ENCODE assay signal across 7 mouse cellular contexts in genomic region chr8:46010306-46010705, GRCm38 (mm10). TPM values are rescaled to one million over a fixed set of nuclear protein-coding genes. Genes with fewer than 3 reads are reported as not detected.
DNase-seq lines count a peak whose midpoint lies in the region; ATAC-seq and TF ChIP-seq lines count a peak whose summit lies in the region.

No protein-coding gene starts in this region.

- H3K27ac ChIP-seq in heart, embryonic 16.5 days (ENCODE audit: low read length) = peak overlapping the region; percentile 74
- no peak overlapping the region for H3K27ac ChIP-seq in liver, embryonic 11.5 days (ENCODE audit: low read depth, low read length)
- no peak overlapping the region for H3K27ac ChIP-seq in stomach, postnatal 0 days (replicated peaks)

- TF ChIP-seq EP300 in stomach, postnatal 0 days (optimal IDR thresholded peaks at IDR 0.05) = no peak

- ATAC-seq in heart, embryonic 16.5 days (replicated peaks; ENCODE audit: extremely low read depth, insufficient read depth, low FRiP score) = no peak
- 0 out of 2 replicates have a peak, but pooled peaks have one; percentile 15 for ATAC-seq in liver, embryonic 11.5 days (replicated peaks; ENCODE audit: low FRiP score)
- no peak for ATAC-seq in stomach, postnatal 0 days (ENCODE audit: low FRiP score, low TSS enrichment)
- ATAC-seq in megakaryocyte, adult 5-6 weeks (ENCODE audit: poor library complexity, severe bottlenecking) = no peak

- peak overlapping the region; percentile 55 for H3K4me2 ChIP-seq in heart, embryonic 16.5 days (ENCODE audit: low read depth, low read length)
- H3K4me2 ChIP-seq in liver, embryonic 11.5 days = peak overlapping the region; percentile 57
- H3K4me2 ChIP-seq in stomach, postnatal 0 days (replicated peaks; ENCODE audit: low read depth) = peak overlapping the region; percentile 29

- H3K4me1 ChIP-seq in heart, embryonic 16.5 days (ENCODE audit: control insufficient read depth, insufficient read depth, low read length) = peaks cover 10% of the 10 kb centered on the region
- H3K4me1 ChIP-seq in liver, embryonic 11.5 days (replicated peaks; ENCODE audit: control insufficient read depth, insufficient read depth, low read length) = peaks cover 3% of the 10 kb centered on the region
- H3K4me1 ChIP-seq in stomach, postnatal 0 days (replicated peaks; ENCODE audit: control insufficient read depth, insufficient read depth) = no peaks in the 10 kb centered on the region

- no peaks in the 10 kb centered on the region for H3K36me3 ChIP-seq in heart, embryonic 16.5 days (ENCODE audit: control insufficient read depth, insufficient read depth)
- H3K36me3 ChIP-seq in liver, embryonic 11.5 days (ENCODE audit: control insufficient read depth, insufficient read depth, low read length) = no peaks in the 10 kb centered on the region
- no peaks in the 10 kb centered on the region for H3K36me3 ChIP-seq in stomach, postnatal 0 days (ENCODE audit: control insufficient read depth, insufficient read depth, low read length)

- H3K4me3 ChIP-seq in heart, embryonic 16.5 days (ENCODE audit: low read length) = peak overlapping the region; percentile 29
- H3K4me3 ChIP-seq in liver, embryonic 11.5 days (ENCODE audit: low read depth, low read length) = peak overlapping the region; percentile 12; the same call in 1 of the 2 replicates
- H3K4me3 ChIP-seq in stomach, postnatal 0 days (ENCODE audit: low read depth, low read length) = no peak overlapping the region; the same call in 1 of the 2 replicates

- peak; percentile 39 to 71 for DNase-seq in right cerebral cortex, postnatal 10 days (ENCODE audit: low spot score in 2 of 2)
- no peak for DNase-seq in right cerebral cortex, postnatal 4 days
- no peak for DNase-seq in liver, embryonic 11.5 days (ENCODE audit: low spot score)
- no peak for DNase-seq in stomach, postnatal 0 days (ENCODE audit: low spot score)
- DNase-seq in layer of hippocampus, postnatal 10 days (ENCODE audit: low spot score in 2 of 2) = no peak

- no peaks in the 10 kb centered on the region for H3K27me3 ChIP-seq in heart, embryonic 16.5 days (ENCODE audit: control insufficient read depth, insufficient read depth, low read length)
- no peaks in the 10 kb centered on the region for H3K27me3 ChIP-seq in liver, embryonic 11.5 days (replicated peaks; ENCODE audit: control insufficient read depth, insufficient read depth, low read length)
- no peaks in the 10 kb centered on the region for H3K27me3 ChIP-seq in stomach, postnatal 0 days (ENCODE audit: control insufficient read depth, insufficient read depth, low read length)

- no peak for TF ChIP-seq CTCF in stomach, postnatal 0 days (IDR thresholded peaks at IDR 0.05; ENCODE audit: low read depth)

- 52% methylated on average over 2 of the region's 2 CpGs for WGBS in heart, embryonic 16.5 days
- 51% methylated on average over 2 of the region's 2 CpGs for WGBS in liver, embryonic 11.5 days
- WGBS in stomach, postnatal 0 days = 73% methylated on average over 2 of the region's 2 CpGs

- H3K9me3 ChIP-seq in heart, embryonic 16.5 days (replicated peaks; ENCODE audit: control insufficient read depth, low read length) = no peaks in the 10 kb centered on the region
- H3K9me3 ChIP-seq in liver, embryonic 11.5 days (ENCODE audit: control insufficient read depth, low read length) = no peaks in the 10 kb centered on the region
- H3K9me3 ChIP-seq in stomach, postnatal 0 days (ENCODE audit: control insufficient read depth, low read length) = no peaks in the 10 kb centered on the region

- H3K9ac ChIP-seq in heart, embryonic 16.5 days (ENCODE audit: low read length) = peak overlapping the region; percentile 27
- H3K9ac ChIP-seq in liver, embryonic 11.5 days (ENCODE audit: low read depth, low read length) = no peak overlapping the region
- H3K9ac ChIP-seq in stomach, postnatal 0 days (ENCODE audit: low read length) = no peak overlapping the region

RNA-seq across cellular contexts. Expression of gene Ankrd37, which starts 4.8 kb away (rescaled TPM):
- 24.7 and 26.1 TPM in 2 replicates for polyA plus RNA-seq in heart, embryonic 16.5 days (2015; fragmentation: Nextera tagmentation; extraction: Ambion mirVana)
- polyA plus RNA-seq in liver, embryonic 11.5 days (2014; fragmentation: Nextera tagmentation; extraction: Ambion mirVana) = 17.6 and 19.9 TPM in 2 replicates
- polyA plus RNA-seq in stomach, postnatal 0 days (2015; fragmentation: Nextera tagmentation; extraction: Ambion mirVana) = 16.0 and 17.7 TPM in 2 replicates
- 1 to 10 TPM; 5.7 to 6.8 TPM for total RNA-seq in layer of hippocampus, postnatal 10 days (2021)
- 4.1 and 5.1 TPM in 2 replicates for total RNA-seq in megakaryocyte, adult 5-6 weeks (2015)
- 3.5 and 6.3 TPM in 2 replicates for total RNA-seq in megakaryocyte, adult 5-6 weeks (2017)

RNA-seq across cellular contexts. Expression of gene Lrp2bp, which starts 11.2 kb away (rescaled TPM):
- polyA plus RNA-seq in heart, embryonic 16.5 days (2015; fragmentation: Nextera tagmentation; extraction: Ambion mirVana) = 0.76 and 1.3 TPM in 2 replicates
- 0.29 and 0.40 TPM in 2 replicates for polyA plus RNA-seq in liver, embryonic 11.5 days (2014; fragmentation: Nextera tagmentation; extraction: Ambion mirVana)
- polyA plus RNA-seq in stomach, postnatal 0 days (2015; fragmentation: Nextera tagmentation; extraction: Ambion mirVana) = 0.15 and 0.24 TPM in 2 replicates
- under 1 TPM; 0.42 to 0.46 TPM for total RNA-seq in layer of hippocampus, postnatal 10 days (2021)
- total RNA-seq in megakaryocyte, adult 5-6 weeks (2015) = 0.09 TPM in 1 of 2 replicates, not detected in the other
- total RNA-seq in megakaryocyte, adult 5-6 weeks (2017) = not detected in 2 replicates

RNA-seq across cellular contexts. Expression of gene Ufsp2, which starts 35.0 kb away (rescaled TPM):
- 46.6 and 51.2 TPM in 2 replicates for polyA plus RNA-seq in heart, embryonic 16.5 days (2015; fragmentation: Nextera tagmentation; extraction: Ambion mirVana)
- 67.1 and 71.1 TPM in 2 replicates for polyA plus RNA-seq in liver, embryonic 11.5 days (2014; fragmentation: Nextera tagmentation; extraction: Ambion mirVana)
- polyA plus RNA-seq in stomach, postnatal 0 days (2015; fragmentation: Nextera tagmentation; extraction: Ambion mirVana) = 68.8 and 73.8 TPM in 2 replicates
- total RNA-seq in layer of hippocampus, postnatal 10 days (2021) = 10 to 100 TPM; 54.0 to 58.5 TPM
- total RNA-seq in megakaryocyte, adult 5-6 weeks (2015) = 56.8 and 68.8 TPM in 2 replicates
- total RNA-seq in megakaryocyte, adult 5-6 weeks (2017) = 96.2 and 104 TPM in 2 replicates

RNA-seq across cellular contexts. Expression of gene 1700029J07Rik, which starts 35.3 kb away (rescaled TPM):
- polyA plus RNA-seq in heart, embryonic 16.5 days (2015; fragmentation: Nextera tagmentation; extraction: Ambion mirVana) = 3.1 and 3.8 TPM in 2 replicates
- 2.0 and 2.2 TPM in 2 replicates for polyA plus RNA-seq in liver, embryonic 11.5 days (2014; fragmentation: Nextera tagmentation; extraction: Ambion mirVana)
- 1.2 and 1.7 TPM in 2 replicates for polyA plus RNA-seq in stomach, postnatal 0 days (2015; fragmentation: Nextera tagmentation; extraction: Ambion mirVana)
- 1 to 10 TPM; 4.0 to 4.3 TPM for total RNA-seq in layer of hippocampus, postnatal 10 days (2021)
- 0.22 and 0.27 TPM in 2 replicates for total RNA-seq in megakaryocyte, adult 5-6 weeks (2015)
- 0.28 and 0.29 TPM in 2 replicates for total RNA-seq in megakaryocyte, adult 5-6 weeks (2017)

Comparison
In these comparisons a context has a peak if more than half of its experiments do, and no peak if none do; other contexts are left out.
1. DNase-seq: peak in right cerebral cortex, postnatal 10 days (2 of 2); none in right cerebral cortex, postnatal 4 days (single experiment), liver, embryonic 11.5 days (single experiment), stomach, postnatal 0 days (single experiment) and layer of hippocampus, postnatal 10 days (0 of 2).
2. Peak in every context shown above with its lines, with median percentiles within 50 percentile points of each other: H3K4me2 ChIP-seq.